Mouse (Mus musculus) spleen, adult 18-20 months (tissue): Measurements from ENCODE around the gene Prmt3.
A peak's percentile ranks its signal among the peaks of the same experiment; 100 is the strongest.

Experiments
- DNase-seq, 2 experiments: peaks; one replicate each; pipeline ENCODE4 v3.0.0; 2022; ENCODE audit warnings: mixed read lengths in 2 of 2

Gene Prmt3

DNA sequence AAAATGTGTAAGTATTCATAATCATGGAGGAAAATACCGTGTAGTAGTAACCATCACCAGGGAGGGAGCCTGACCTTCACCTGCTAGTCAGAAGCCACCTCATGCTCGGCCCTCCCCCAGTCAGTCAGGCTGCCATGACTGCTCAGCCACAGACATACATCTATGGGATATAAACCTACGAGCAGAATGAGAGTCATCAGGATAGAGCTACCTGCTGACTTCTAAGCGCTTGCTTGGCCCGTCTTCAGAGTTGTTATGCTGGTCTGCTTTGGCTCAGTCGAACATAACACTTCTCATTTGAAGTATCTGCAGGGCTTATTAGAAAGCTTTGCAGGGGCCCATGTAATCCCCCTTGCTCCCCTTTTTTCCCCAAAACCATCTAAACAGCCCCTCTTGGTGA is 25.4 kb downstream of the Prmt3 start:
- no peak for DNase-seq

DNA sequence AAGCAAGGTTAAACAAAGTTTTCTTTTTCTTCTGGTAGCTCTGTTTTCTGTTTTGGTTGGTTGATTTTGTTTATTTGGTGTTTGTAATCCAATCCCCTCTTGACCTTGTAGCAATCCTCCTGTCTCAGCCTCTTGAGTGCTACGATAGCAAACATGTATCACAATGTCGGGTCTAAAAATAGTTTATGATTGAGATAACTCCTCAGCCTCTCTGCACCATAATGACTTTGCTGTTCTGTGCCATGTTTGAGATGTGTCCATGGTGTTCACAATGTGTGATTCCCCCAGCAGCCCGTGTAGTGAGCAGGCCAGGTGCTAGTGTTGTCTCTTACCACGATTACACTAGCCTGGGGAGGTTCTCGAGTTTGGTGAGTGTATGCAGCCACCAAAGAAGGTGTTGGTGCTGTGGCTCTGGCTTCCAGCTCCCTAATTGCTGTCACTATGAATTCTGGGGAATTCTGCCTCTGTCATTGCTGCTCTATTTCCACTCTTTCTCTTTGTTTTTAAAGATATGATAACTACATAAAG is 26.6 kb downstream of the Prmt3 start:
- no peak for DNase-seq

DNA sequence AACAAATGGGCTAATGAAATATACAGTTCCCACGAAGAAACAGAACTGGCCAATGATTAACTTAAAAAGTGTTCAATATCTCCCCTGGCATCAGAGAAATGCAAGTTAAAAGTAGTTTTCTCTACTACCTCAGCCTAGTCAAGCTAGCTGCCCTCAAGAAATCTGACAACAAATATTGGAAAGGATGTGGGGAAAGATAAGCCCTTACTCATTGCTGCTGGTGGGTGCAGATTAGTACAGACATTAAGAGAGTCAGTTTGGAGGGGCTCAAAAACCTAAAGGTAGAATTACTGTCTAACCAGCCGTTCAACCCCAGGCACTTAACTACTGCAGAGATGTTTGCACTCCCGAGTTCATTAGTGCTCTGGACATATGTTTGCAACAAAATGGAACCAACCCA is 27.5 kb downstream of the Prmt3 start:
- no peak for DNase-seq

DNA sequence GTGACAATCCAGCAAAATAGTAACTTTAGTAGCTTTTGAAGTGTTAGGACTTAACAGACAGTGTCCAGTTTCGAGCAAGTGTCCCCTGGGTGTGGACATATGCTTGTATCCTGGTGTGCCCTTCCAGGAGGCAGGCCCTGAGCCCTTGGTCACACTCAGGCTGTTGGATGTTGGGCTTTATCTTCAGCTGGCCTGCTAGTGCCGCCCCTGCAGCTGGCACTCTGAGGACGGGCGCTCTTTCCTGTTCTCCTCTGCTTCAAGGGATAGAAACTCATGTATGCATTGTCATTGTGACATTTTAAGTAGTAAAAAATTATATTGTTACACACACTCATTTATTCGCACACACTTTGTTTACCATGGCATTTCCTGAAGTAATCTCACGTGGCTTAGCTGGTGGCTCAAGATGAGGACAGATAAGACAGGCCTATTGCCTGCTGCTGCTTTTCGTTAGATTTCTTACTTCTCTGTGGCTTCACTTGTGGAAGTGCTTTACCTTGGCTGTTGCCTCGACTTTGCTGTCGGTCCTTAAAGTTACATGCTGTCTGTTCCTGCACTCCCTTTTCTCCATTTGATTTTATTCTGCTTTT is 29.0 kb downstream of the Prmt3 start:
- DNase-seq, result no peak

DNA sequence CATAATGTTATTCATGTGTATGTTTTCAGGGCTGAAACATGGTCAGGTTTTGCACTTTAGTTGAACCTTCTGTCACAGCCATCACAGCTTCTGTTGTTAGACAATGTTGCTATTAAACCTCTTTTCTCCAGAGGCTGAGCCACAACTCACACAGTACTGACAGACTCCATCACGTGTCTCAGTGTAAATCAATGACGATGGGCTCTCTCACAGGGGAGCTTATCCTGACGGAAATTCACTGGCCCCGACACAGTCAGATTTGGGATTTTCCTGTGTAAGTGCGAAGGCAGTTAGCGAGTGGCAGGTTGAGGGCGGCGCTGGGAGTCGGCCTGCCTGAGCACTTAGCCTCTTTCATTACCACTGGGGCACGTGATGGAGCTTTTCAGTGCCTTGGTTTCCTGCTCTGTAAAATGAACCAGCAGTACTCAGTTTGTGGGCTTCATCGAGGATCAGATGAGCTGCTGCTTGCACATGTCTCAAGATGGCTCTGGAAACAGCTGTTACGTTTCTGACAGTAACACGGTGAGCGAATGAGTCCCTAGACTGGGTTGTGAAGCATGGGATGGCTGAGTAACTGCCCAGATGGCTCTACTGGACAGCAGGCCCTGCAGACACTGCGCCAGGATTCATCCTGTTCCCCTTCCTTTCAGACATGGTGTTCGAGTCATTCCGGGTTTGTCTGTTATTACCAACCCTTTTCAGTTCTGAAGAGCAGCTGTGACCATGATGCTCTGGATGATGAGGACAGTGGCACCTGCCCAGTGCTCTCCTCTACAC is 29.9 kb downstream of the Prmt3 start:
- no peak for DNase-seq

DNA sequence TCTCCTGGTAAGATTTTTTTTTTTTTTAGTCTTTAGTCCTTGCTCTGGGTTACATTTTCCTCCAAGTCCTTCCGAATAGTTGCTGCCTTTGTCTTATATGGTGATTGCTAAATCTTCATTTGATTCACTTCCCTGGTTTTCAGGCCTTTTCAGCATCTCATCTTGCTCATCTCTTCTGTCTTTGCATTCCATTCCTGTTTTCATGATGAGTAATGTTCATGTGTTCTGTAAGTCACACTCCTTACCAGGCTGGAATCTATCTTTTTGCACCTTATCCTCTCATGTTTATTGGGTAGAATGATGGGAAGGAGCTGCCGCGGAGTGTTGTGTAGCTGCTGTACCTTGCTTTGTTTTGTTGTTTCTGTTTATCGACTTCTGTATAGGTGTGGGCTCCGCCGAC is 31.0 kb downstream of the Prmt3 start:
- no peak for DNase-seq

DNA sequence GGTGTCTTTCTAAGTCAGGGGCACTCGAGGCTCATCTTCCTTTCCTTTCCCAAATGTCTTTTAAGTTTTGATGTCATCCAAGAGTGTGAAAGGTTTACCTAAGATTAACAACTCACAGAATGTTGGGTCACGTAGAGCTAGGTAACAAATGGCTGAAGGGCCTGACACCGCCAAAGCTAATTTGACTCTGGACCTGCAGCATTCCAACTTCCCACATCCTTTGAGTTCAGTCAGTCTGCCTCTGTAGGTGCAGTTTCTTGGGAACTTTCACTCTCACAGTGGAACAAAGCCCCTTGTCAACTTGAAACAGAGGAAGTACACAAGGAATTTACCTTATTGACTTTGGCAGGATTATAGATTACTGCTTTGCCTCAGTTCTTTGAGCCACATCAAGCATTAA is 31.4 kb downstream of the Prmt3 start:
- DNase-seq, result no peak

DNA sequence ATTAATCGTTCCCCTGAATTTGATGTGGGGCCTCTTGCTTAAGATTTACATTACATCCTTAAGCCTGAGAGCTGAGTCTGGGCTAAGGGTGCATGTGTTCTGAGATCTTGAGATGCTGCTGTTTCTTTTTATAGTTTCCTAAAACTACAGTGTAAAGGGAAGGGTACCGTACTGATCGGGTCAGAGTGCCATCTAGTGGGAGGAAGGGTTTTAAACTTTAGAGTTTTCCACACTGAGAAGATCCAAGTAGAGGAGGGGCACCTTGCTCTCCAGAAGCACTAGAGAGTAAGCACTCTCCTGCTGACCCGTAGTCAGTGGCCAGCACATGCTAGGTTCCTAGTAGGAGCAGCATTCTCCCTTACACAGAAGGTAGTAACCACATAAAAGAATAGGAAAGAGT is 33.2 kb downstream of the Prmt3 start:
- no peak for DNase-seq

DNA sequence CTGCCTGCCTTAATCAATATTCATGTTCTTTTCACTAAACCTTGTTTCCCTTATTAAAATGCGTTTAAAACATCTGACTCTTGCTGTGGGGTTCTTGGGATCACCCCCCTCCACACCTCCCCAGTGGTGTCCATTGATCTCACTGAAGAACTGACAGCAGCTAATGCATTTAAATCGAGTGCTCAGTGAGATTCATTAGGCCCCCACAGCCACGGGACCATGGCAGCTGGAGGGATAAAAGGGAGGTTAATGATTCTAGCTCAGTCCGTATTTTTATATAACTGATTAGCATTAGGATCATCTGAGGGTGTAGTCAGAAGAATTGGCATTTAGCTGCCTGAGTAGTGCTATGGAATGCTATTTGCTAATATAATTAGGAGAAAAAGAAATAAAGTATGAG is 41.2 kb downstream of the Prmt3 start:
- DNase-seq, result no peak

DNA sequence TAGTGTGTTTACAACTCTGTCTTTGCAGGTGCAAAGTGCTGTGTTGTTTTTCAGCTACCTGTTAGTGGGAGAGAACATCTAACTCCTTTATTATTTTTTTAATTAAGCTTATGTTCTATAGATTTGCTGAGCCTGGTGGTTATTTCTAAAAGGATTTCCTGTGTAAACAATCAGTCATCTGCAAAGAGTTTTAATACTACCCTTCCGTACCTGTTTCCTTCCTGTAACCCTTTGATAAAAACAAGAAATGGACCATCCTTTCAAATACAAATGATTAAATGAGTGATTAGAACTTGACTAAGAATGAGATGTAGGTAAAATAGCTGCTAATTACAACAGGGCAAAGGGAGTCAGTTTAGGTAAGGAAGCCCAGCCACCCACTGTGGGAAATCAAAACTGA is 43.2 kb downstream of the Prmt3 start:
- DNase-seq, result no peak

DNA sequence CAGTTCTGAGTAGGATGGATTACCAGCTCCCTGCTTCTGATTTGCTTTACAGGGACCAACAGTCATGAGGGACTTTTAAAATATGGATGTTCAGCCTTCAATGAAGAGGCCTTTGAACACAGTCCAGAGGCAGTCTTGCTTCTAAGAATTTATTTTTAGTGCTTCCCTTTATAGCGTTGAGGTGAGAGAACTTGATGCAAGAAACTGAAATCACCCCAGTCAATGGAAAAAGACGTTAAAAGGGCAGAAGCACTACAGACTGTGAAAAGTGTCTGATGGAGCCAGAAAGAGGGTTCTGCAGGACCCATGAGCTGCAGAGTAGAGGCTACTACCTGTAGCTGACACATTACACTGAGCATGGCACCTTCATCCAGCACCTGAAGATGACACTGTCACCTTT is 43.9 kb downstream of the Prmt3 start:
- no peak for DNase-seq

DNA sequence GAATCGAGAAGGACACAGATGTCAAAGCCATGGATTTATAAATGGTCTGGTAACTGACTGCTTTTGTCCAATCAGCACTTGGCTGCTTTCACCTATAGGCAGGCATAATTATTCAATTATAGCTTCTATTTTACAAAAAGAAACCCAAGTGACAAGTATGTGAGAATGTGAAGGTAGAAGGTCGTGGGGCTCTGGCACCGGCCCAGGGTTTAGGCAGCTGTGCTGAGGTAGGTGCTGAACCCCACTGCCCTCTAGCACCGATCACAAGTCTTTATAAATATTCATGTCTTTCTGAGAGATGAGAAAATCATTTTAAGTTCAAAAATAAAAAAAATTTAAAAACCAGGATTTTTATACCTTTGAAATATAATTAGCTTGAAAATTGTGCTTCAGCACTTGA is 45.4 kb downstream of the Prmt3 start:
- DNase-seq, result no peak

DNA sequence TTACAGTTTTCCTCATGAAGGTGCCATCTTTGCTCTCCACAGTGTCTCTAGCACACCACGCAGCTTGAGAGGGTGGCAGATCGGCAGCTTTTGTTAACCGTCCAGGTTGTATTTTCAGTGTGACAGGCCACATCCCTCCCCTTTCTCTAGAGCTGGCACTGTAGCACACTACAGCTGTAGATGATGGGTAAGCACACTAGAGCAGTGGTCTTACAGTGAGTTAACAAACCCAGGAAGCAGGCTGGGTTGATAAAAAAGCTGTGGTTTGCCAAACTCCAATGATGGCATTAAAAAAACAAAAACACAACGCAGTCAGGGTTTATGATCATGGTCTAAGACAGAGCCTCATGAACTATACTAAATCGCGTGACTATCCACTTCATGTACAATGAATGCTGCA is 45.9 kb downstream of the Prmt3 start:
- no peak for DNase-seq

DNA sequence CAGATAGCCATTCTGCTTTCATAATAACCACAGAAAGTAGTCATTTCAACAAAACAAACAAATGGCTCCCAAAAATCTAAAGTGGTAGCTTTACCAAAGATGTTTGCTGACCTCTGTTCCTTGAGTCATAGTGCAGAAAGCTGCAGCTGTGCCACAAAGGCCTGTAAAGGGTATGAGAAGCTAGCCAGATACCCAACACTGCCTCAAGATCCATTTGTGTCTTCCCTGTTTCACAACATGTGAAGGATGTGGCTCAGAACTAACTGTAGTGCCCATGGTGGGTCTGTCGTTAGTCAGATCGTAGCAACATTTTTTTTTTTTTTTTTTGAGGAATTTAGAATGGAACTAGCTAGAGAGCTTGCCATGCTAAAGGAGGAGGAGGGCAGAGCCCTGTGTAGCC is 46.4 kb downstream of the Prmt3 start:
- no peak for DNase-seq

DNA sequence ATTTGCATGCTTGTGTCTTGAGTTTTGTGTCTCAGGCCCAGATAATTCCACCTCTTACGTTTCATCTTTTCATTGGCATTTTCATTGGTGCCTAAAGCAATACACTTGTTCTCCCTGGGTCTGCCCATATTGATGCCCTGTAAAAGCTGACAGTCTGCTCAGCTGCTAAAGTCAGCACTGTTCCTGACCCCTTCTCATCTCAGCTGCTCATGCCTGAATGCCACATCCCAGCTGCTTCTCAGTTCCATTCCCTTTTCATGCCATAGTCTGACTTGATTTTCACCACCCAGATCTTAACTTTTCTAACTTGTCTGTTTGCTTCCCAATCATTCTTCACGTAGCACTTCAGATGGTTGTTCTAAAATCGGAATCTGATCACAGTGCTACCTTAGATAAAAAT is 47.3 kb downstream of the Prmt3 start:
- no peak for DNase-seq

DNA sequence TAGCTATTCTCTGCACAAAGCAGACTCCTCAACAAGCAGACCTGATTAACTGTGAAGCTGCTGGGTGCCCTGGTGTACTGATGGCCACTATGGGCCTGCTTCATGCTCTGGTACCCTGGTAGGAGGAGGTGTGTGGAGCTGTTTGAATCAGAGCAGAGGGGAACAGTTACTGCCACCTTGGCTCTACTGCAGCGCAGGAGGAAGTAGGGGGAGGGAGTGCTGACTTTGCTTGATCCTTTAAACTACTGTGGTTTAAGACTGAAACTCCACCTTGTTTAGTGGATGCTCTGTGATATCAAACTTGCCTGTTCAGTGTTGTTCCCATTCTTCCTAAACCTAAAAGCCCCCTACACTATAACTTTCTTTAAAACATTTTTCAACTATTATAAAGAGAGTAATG is 49.8 kb downstream of the Prmt3 start:
- no peak for DNase-seq

DNA sequence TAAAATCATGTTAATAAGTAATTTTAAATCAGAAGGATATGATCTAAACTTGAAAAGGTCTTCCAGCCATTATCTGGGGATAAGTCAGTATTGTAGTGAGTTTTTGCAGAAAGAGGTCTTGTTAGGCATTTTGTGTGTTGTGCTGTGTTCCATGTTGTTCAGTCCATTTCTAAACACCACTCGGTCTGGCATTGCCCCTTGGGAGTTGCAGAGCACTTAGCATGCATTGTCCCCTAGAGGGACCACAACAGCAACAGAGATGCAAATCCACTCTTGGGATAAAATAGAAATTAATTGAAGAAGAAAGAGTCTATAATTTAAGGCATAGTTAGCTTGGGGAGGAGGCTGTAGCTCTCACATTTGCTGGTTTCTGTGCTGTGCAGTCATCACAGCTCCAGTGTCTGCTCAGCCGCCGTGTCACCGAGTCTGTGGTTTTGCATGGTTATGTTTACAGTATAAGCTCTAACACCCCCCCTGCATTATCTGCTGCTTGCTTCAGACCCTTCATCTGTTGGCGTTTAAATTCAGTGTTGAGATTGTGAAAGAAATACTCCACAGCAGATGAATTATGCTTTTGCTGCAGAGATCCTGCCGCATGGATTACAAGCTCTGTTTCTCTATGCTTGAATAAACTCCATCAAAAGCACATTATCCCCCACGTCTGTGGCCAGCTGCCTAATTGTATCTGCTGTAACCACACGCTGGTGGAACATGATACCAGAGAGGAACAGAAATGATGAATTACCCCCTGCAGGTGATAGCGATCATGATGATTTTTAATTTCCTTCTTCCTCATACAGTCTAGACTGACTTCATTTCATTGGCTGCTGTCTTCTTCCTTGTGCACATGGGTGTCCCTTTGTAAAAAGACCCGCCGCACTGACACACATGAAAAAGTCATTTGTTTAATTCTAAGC is 64.5 kb downstream of the Prmt3 start:
- peak; percentile 20 to 25 for DNase-seq

DNA sequence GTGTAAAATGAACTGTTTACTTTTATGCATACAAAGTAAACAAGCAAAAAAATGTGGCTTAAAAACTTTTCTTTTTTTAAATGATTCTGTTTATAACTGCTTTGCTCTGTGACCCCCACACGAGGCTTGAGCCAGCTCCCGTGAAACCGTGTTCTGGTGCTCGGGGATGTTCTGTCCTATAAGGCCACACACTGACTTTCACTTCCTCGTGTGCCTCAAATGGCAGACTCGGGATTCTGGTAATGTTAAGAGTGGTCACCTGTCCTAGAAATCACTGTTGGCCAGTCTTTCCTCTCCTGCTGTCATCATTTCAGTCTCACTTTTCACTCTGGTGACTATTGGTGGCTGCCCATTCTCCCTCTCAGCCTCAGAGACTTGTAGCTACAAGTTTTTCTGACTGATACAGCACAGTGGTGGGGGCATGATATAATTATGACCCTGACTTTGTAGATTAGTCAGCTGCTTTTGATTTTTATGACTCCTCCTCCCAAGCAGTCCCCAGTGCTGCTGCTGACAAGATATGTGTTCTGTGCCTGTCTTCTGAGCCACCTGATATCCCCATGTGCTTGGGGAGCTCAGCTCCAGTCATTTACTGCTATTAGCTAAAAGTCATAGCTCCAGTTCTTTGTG is 65.3 kb downstream of the Prmt3 start:
- no peak for DNase-seq

DNA sequence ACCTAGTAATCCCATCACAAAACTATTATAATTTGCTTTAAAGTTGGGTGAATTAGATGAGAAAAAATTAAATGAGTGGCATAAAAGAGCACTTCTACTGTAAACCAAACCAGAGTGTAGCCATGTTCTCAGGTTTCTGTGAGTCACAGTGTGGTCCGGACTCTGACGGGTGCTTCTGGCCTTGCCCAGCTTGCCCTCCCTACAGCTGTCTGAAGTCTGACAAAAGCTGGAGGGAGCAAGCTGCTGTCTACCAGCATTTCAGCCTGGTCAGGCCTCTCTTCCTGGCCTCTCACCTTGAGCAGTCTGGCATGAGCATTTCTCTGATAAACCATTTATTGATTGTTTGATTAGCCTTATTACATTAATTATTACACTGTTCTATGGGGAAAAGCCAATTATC is 69.8 kb downstream of the Prmt3 start:
- DNase-seq, result no peak

DNA sequence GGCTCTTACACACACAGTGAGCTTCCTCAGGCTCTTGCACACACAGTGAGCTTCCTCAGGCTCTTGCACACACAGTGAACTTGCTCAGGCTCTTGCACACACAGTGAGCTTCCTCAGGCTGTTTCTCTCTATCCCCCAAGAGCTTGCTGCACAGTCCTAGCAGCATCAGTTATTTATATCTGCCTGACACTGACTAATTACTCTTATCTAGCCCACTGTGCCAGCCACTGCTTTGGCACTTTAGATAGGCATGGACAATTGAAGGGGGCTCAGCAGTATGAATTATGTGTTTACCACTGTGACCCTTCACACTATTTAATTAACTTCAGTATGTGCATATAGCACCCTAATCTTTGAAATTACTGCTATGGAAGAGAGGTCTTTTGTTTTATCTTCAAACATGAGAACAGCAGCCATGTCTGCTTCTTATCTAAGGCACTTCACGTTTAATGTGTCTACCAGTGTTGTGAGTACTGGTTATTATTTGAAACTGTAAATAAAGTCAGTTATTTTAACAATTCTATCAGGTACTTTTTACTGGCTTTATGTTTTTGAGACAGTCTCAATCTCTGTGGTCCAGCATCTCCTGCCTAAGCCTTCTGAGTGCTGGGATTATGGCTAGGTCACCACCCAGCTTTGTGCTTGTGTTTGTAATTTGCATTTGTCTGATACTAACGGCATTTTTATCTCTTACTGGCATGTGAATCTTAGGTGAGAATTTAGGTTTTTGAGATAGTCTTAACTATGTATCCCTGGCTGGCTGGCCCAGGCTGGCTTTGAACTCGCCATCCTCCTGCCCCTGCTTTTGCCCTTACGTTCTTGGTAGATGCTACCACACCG is 75.4 kb downstream of the Prmt3 start:
- no peak for DNase-seq

DNA sequence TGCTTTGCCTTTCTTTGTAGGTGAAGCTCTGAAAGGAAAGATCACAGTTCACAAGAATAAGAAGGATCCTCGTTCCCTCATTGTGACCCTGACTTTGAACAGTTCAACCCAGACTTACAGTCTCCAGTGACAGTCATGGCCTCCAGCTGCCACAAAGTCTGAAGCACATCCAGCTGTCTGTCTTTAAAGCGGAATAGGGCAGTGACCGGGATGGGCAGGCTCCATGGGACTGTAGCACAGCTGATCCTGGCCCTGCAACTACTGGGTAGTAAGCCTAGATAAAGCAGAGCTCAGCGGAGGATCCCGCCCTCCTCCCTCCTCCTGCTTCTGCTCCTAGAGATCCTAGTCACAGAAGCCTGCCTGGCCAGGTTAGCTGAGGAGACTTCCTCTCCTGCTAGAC is 79.2 kb downstream of the Prmt3 start:
- DNase-seq, result no peak

DNA sequence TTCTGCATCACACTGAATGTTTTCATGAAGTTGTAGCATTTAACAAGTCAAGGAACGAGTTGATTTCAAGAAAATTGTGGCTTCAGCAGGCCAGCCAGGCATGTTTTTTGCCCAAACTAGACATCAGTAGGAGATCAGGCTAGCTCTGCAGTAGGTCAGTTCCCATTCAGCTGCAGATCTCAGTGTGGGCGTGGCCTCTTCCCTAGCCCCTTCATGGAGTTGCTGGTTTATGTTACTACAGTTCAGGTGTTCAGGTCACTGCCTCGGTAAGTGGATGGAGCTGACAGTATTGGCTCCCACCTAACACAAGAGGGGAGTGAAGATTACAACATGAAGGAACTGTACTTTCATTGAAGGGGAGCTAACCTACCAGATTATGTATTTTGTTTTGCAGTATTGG is 80.1 kb downstream of the Prmt3 start:
- DNase-seq, result no peak
